8 mouse cellular contexts compared by ENCODE assay signal in genomic region chr13:59768531-59768930, GRCm38 (mm10). TPM values are rescaled to one million over a fixed set of nuclear protein-coding genes. Genes with fewer than 3 reads are reported as not detected.
DNase-seq lines count a peak whose midpoint lies in the region; ATAC-seq and TF ChIP-seq lines count a peak whose summit lies in the region.
"Had no signal": no experiment of that assay in that cellular context is flagged by ENCODE, and none has a peak within 500 bp of the region (broad histone marks: within the 10 kb centered on the region; RNA-seq: fewer than 3 reads in every experiment).

No protein-coding gene starts in this region.

- peaks cover 6% of the 10 kb centered on the region; the same call in 1 of the 2 replicates for H3K4me1 ChIP-seq in spleen, adult 2 months (ENCODE audit: control insufficient read depth, insufficient read depth, insufficient read length)
- peaks cover 5% of the 10 kb centered on the region for H3K4me1 ChIP-seq in embryonic fibroblast, embryonic 13.5 days (ENCODE audit: control insufficient read depth, insufficient read depth, low read length)
- peaks cover 49% of the 10 kb centered on the region for H3K4me1 ChIP-seq in kidney, embryonic 16.5 days (ENCODE audit: insufficient read depth, low read length)
- H3K4me1 ChIP-seq in midbrain, embryonic 15.5 days, result peaks cover 46% of the 10 kb centered on the region

- ATAC-seq in kidney, embryonic 16.5 days (ENCODE audit: low FRiP score, low TSS enrichment), result no peak
- ATAC-seq in midbrain, embryonic 15.5 days (replicated peaks), result no peak
- ATAC-seq in monocyte, adult 5-6 weeks (replicated peaks; ENCODE audit: insufficient number of reproducible peaks, low FRiP score, low TSS enrichment, poor library complexity, severe bottlenecking), result no peak

- H3K4me3 ChIP-seq in spleen, adult 2 months (ENCODE audit: extremely low read depth, insufficient read depth, insufficient read length), result 0 out of 2 replicates have a peak overlapping the region, but pooled peaks have one; percentile 20
- H3K4me3 ChIP-seq in embryonic fibroblast, embryonic 13.5 days (ENCODE audit: insufficient read depth, low read length), result peak overlapping the region; percentile 86
- peak overlapping the region; percentile 91 for H3K4me3 ChIP-seq in kidney, embryonic 16.5 days (ENCODE audit: low read length)
- peak overlapping the region; percentile 96 for H3K4me3 ChIP-seq in midbrain, embryonic 15.5 days

- H3K27ac ChIP-seq in spleen, adult 2 months (ENCODE audit: insufficient read depth, low read length), result no peak overlapping the region
- no peak overlapping the region for H3K27ac ChIP-seq in embryonic fibroblast, embryonic 13.5 days (ENCODE audit: insufficient read depth, low read length)
- H3K27ac ChIP-seq in kidney, embryonic 16.5 days (ENCODE audit: low read length), result no peak overlapping the region
- H3K27ac ChIP-seq in midbrain, embryonic 15.5 days, result no peak overlapping the region

- TF ChIP-seq CTCF in spleen, adult 2 months (IDR thresholded peaks at IDR 0.05; ENCODE audit: extremely low read depth, insufficient read depth, insufficient read length, insufficient replicate concordance), result no peak
- no peak for TF ChIP-seq CTCF in embryonic fibroblast, embryonic 13.5 days (IDR thresholded peaks at IDR 0.05; ENCODE audit: borderline replicate concordance, insufficient read depth, low read length)

- no peaks in the 10 kb centered on the region for H3K9me3 ChIP-seq in kidney, embryonic 16.5 days (ENCODE audit: low read length)
- no peaks in the 10 kb centered on the region for H3K9me3 ChIP-seq in midbrain, embryonic 15.5 days

- intact Hi-C loops in left cerebral cortex, postnatal 10 days (cut with DNase I), result no loop called here

- peak overlapping the region; percentile 81 for H3K4me2 ChIP-seq in kidney, embryonic 16.5 days (replicated peaks; ENCODE audit: low read depth, low read length)
- H3K4me2 ChIP-seq in midbrain, embryonic 15.5 days, result peak overlapping the region; percentile 66

- no peaks in the 10 kb centered on the region for H3K27me3 ChIP-seq in spleen, adult 2 months (ENCODE audit: control insufficient read depth, insufficient read depth, low read length)
- H3K27me3 ChIP-seq in kidney, embryonic 16.5 days (ENCODE audit: insufficient read depth, low read length), result no peaks in the 10 kb centered on the region
- H3K27me3 ChIP-seq in midbrain, embryonic 15.5 days (replicated peaks), result no peaks in the 10 kb centered on the region

- 45% methylated on average over 13 of the region's 13 CpGs for WGBS in spleen, adult 2 months
- WGBS in kidney, embryonic 16.5 days, result 30% methylated on average over 13 of the region's 13 CpGs
- WGBS in midbrain, embryonic 15.5 days, result 37% methylated on average over 13 of the region's 13 CpGs

- peaks cover 3% of the 10 kb centered on the region for H3K36me3 ChIP-seq in spleen, adult 2 months (ENCODE audit: control insufficient read depth, insufficient read depth, low read length)
- peaks cover 7% of the 10 kb centered on the region; the same call in 1 of the 2 replicates for H3K36me3 ChIP-seq in kidney, embryonic 16.5 days (ENCODE audit: insufficient read depth, low read length)
- H3K36me3 ChIP-seq in midbrain, embryonic 15.5 days (replicated peaks), result peaks cover 3% of the 10 kb centered on the region; the same call in 1 of the 2 replicates

- H3K9ac ChIP-seq in kidney, embryonic 16.5 days (replicated peaks; ENCODE audit: low read length), result peak overlapping the region; percentile 82
- peak overlapping the region; percentile 84; the same call in 1 of the 2 replicates for H3K9ac ChIP-seq in midbrain, embryonic 15.5 days

- no peak for TF ChIP-seq POLR2A in spleen, adult 2 months (IDR thresholded peaks at IDR 0.05; ENCODE audit: low read depth, low read length)
- no peak for TF ChIP-seq POLR2A in embryonic fibroblast, embryonic 13.5 days (IDR thresholded peaks at IDR 0.05; ENCODE audit: low read depth, low read length)

- DNase-seq in spleen, adult 2 months (ENCODE audit: low read depth in 1 of 2, low spot score in 2 of 2), result no peak
- DNase-seq in spleen, postnatal 14 days (ENCODE audit: low spot score in 2 of 2), result no peak
- DNase-seq in left cerebral cortex, postnatal 10 days (ENCODE audit: extremely low spot score in 1 of 2, low spot score in 2 of 2), result no peak

RNA-seq across cellular contexts. Expression of gene Isca1, which starts 1.1 kb away (rescaled TPM):
- polyA plus RNA-seq in spleen, adult 2 months (2012; rRNA removed), result 78.4 and 112 TPM in 2 replicates
- polyA plus RNA-seq in embryonic fibroblast, embryonic 13.5 days (2011; ENCODE audit: insufficient read length, low read depth, missing spikeins), result 56.6 and 64.3 TPM in 2 replicates
- 142 and 150 TPM in 2 replicates for polyA plus RNA-seq in kidney, embryonic 16.5 days (2015; fragmentation: Nextera tagmentation; extraction: Ambion mirVana)
- polyA plus RNA-seq in midbrain, embryonic 15.5 days (2015; fragmentation: Nextera tagmentation; extraction: Ambion mirVana), result 158 and 166 TPM in 2 replicates
- 57.1 to 69.2 TPM (median 64.4 TPM) in 3 replicates for total RNA-seq in monocyte, adult 5-6 weeks (2017)
- 100 to 1,000 TPM; 101 to 107 TPM for total RNA-seq in left cerebral cortex, postnatal 10 days (2021)

RNA-seq across cellular contexts. Expression of gene Gm49354, which starts 13.5 kb away (rescaled TPM):
- not detected in 2 replicates for polyA plus RNA-seq in spleen, adult 2 months (2012; rRNA removed)
- polyA plus RNA-seq in embryonic fibroblast, embryonic 13.5 days (2011; ENCODE audit: insufficient read length, low read depth, missing spikeins), result not detected in 2 replicates
- not detected in 2 replicates for polyA plus RNA-seq in kidney, embryonic 16.5 days (2015; fragmentation: Nextera tagmentation; extraction: Ambion mirVana)
- not detected in 2 replicates for polyA plus RNA-seq in midbrain, embryonic 15.5 days (2015; fragmentation: Nextera tagmentation; extraction: Ambion mirVana)
- 9.7 to 54.7 TPM (median 19.1 TPM) in 3 replicates for total RNA-seq in monocyte, adult 5-6 weeks (2017)
- total RNA-seq in left cerebral cortex, postnatal 10 days (2021), result not detected
- polyA plus RNA-seq: gonadal fat pad, adult 2 months had no signal

RNA-seq across cellular contexts. Expression of gene 1700014D04Rik, which starts 22.0 kb away (rescaled TPM):
- polyA plus RNA-seq in spleen, adult 2 months (2012; rRNA removed), result 0.06 TPM in 1 of 2 replicates, not detected in the other
- not detected in 2 replicates for polyA plus RNA-seq in embryonic fibroblast, embryonic 13.5 days (2011; ENCODE audit: insufficient read length, low read depth, missing spikeins)
- not detected in 2 replicates for polyA plus RNA-seq in kidney, embryonic 16.5 days (2015; fragmentation: Nextera tagmentation; extraction: Ambion mirVana)
- polyA plus RNA-seq in midbrain, embryonic 15.5 days (2015; fragmentation: Nextera tagmentation; extraction: Ambion mirVana), result 0.14 and 0.27 TPM in 2 replicates
- not detected in 3 replicates for total RNA-seq in monocyte, adult 5-6 weeks (2017)
- total RNA-seq in left cerebral cortex, postnatal 10 days (2021), result under 1 TPM; 0.43 to 0.81 TPM

RNA-seq across cellular contexts. Expression of gene Spata31d1d, which starts 37.0 kb away (rescaled TPM):
- polyA plus RNA-seq in spleen, adult 2 months (2012; rRNA removed), result not detected in 2 replicates
- polyA plus RNA-seq in embryonic fibroblast, embryonic 13.5 days (2011; ENCODE audit: insufficient read length, low read depth, missing spikeins), result not detected in 2 replicates
- not detected in 2 replicates for polyA plus RNA-seq in kidney, embryonic 16.5 days (2015; fragmentation: Nextera tagmentation; extraction: Ambion mirVana)
- not detected in 2 replicates for polyA plus RNA-seq in midbrain, embryonic 15.5 days (2015; fragmentation: Nextera tagmentation; extraction: Ambion mirVana)
- not detected in 3 replicates for total RNA-seq in monocyte, adult 5-6 weeks (2017)
- total RNA-seq in left cerebral cortex, postnatal 10 days (2021), result not detected

RNA-seq across cellular contexts. Expression of gene Tut7, which starts 54.4 kb away (rescaled TPM):
- 21.2 and 22.2 TPM in 2 replicates for polyA plus RNA-seq in spleen, adult 2 months (2012; rRNA removed)
- 102 and 113 TPM in 2 replicates for polyA plus RNA-seq in embryonic fibroblast, embryonic 13.5 days (2011; ENCODE audit: insufficient read length, low read depth, missing spikeins)
- polyA plus RNA-seq in kidney, embryonic 16.5 days (2015; fragmentation: Nextera tagmentation; extraction: Ambion mirVana), result 43.0 and 47.2 TPM in 2 replicates
- 48.7 and 52.5 TPM in 2 replicates for polyA plus RNA-seq in midbrain, embryonic 15.5 days (2015; fragmentation: Nextera tagmentation; extraction: Ambion mirVana)
- 227 to 337 TPM (median 264 TPM) in 3 replicates for total RNA-seq in monocyte, adult 5-6 weeks (2017)
- total RNA-seq in left cerebral cortex, postnatal 10 days (2021), result 10 to 100 TPM; 67.4 to 67.6 TPM

Comparison
In these comparisons a context has a peak if more than half of its experiments do, and no peak if none do; other contexts are left out.
1. H3K4me3 ChIP-seq: peak in every context shown above with its lines; median percentile 96 in midbrain, embryonic 15.5 days; 91 in kidney, embryonic 16.5 days; 86 in embryonic fibroblast, embryonic 13.5 days; 20 in spleen, adult 2 months.